Mouse (Mus musculus) retina, postnatal 7 days (tissue): ENCODE measurements around the gene Rgs6.

Experiments
- DNase-seq: peaks from one replicate; pipeline ENCODE4 v3.0.0-alpha.2; 2012; ENCODE audit warnings: low read depth, low spot score

The Rgs6 gene

GRCm38 (mm10) chr12:83127955-83128354 lies 539.9 kb downstream of the Rgs6 start:
- DNase-seq = no peak

GRCm38 (mm10) chr12:83128606-83129005 lies 540.5 kb downstream of the Rgs6 start:
- DNase-seq = no peak

GRCm38 (mm10) chr12:83131405-83131804 lies 543.3 kb downstream of the Rgs6 start:
- no peak for DNase-seq

- no peak for DNase-seq
Measured at GRCm38 (mm10) chr12:83133827-83134226, 545.7 kb downstream of the Rgs6 start.

- no peak for DNase-seq
Measured at GRCm38 (mm10) chr12:83136031-83136430, 547.9 kb downstream of the Rgs6 start.

- no peak for DNase-seq
Measured at GRCm38 (mm10) chr12:83136460-83136859, 548.4 kb downstream of the Rgs6 start.

GRCm38 (mm10) chr12:83137001-83137400 lies 548.9 kb downstream of the Rgs6 start:
- no peak for DNase-seq

- no peak for DNase-seq
Measured at GRCm38 (mm10) chr12:83141164-83141563, 553.1 kb downstream of the Rgs6 start.

- DNase-seq = peak; percentile 19
Measured at GRCm38 (mm10) chr12:83142507-83142906, 554.4 kb downstream of the Rgs6 start.

GRCm38 (mm10) chr12:83143071-83143470 lies 555.0 kb downstream of the Rgs6 start:
- DNase-seq = no peak

- DNase-seq = no peak
Measured at GRCm38 (mm10) chr12:83143574-83143973, 555.5 kb downstream of the Rgs6 start.

- DNase-seq = no peak
Measured at GRCm38 (mm10) chr12:83145074-83145473, 557.0 kb downstream of the Rgs6 start.

- DNase-seq = no peak
Measured at GRCm38 (mm10) chr12:83145902-83146301, 557.8 kb downstream of the Rgs6 start.

- no peak for DNase-seq
Measured at GRCm38 (mm10) chr12:83146917-83147316, 558.8 kb downstream of the Rgs6 start.

GRCm38 (mm10) chr12:83150030-83150429 lies 561.9 kb downstream of the Rgs6 start:
- DNase-seq = no peak

GRCm38 (mm10) chr12:83150813-83151212 lies 562.7 kb downstream of the Rgs6 start:
- DNase-seq = no peak

- no peak for DNase-seq
Measured at GRCm38 (mm10) chr12:83151474-83151873, 563.4 kb downstream of the Rgs6 start.

GRCm38 (mm10) chr12:83160211-83160610 lies 572.1 kb downstream of the Rgs6 start:
- DNase-seq = no peak

GRCm38 (mm10) chr12:83160700-83161099 lies 572.6 kb downstream of the Rgs6 start:
- no peak for DNase-seq

- DNase-seq = no peak
Measured at GRCm38 (mm10) chr12:83163721-83164120, 575.6 kb downstream of the Rgs6 start.

- no peak for DNase-seq
Measured at GRCm38 (mm10) chr12:83165058-83165457, 577.0 kb downstream of the Rgs6 start.

GRCm38 (mm10) chr12:83168310-83168709 lies 580.2 kb downstream of the Rgs6 start:
- no peak for DNase-seq

- peak; percentile 57 for DNase-seq
Measured at GRCm38 (mm10) chr12:83169495-83170209, 581.6 kb downstream of the Rgs6 start.

GRCm38 (mm10) chr12:83178770-83179169 lies 590.7 kb downstream of the Rgs6 start:
- DNase-seq = no peak
